33 mouse cellular contexts compared by ENCODE assay signal in the genomic region with DNA sequence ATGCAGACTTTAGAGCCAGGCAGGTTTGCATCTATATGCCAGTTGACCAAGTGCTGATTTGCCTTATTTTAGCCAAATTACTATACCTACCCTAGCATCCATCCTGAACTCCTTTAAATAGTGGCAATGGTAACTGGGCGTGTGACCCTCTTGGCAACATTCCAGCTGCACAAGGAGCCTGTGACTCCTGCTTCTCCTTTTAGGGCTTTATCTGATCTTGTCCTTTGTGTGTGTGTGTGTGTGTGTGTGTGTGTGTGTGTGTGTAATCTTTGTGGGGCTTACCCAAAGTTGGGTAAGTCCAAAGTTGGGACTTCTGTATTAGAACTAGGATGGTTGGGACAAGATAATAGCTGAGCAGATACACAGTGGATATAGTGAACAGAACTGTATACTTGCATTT.
"Had no signal": no experiment of that assay in that cellular context is flagged by ENCODE, and none has a peak within 500 bp of the region (broad histone marks: within the 10 kb centered on the region; RNA-seq: fewer than 3 reads in every experiment).

No protein-coding gene starts in this region.

- H3K27me3 ChIP-seq: limb, embryonic 12.5 days; limb, embryonic 13.5 days; limb, embryonic 15.5 days; liver, embryonic 12.5 days; liver, embryonic 13.5 days; liver, embryonic 15.5 days; lung, embryonic 15.5 days; megakaryocyte, embryonic 14.5 days; midbrain, embryonic 12.5 days; midbrain, embryonic 13.5 days; midbrain, embryonic 15.5 days; neural tube, embryonic 12.5 days; neural tube, embryonic 13.5 days had no signal

- H3K9ac ChIP-seq: limb, embryonic 12.5 days; limb, embryonic 13.5 days; limb, embryonic 15.5 days; liver, embryonic 12.5 days; liver, embryonic 13.5 days; liver, embryonic 14.5 days; liver, embryonic 15.5 days; liver, postnatal 0 days; lung, embryonic 14.5 days; lung, embryonic 15.5 days; midbrain, embryonic 12.5 days; midbrain, embryonic 13.5 days; midbrain, embryonic 15.5 days; neural tube, embryonic 12.5 days; neural tube, embryonic 13.5 days had no signal

- H3K4me2 ChIP-seq: limb, embryonic 12.5 days; limb, embryonic 13.5 days; limb, embryonic 15.5 days; liver, embryonic 11.5 days; liver, embryonic 12.5 days; liver, embryonic 13.5 days; liver, embryonic 15.5 days; lung, embryonic 14.5 days; lung, embryonic 15.5 days; midbrain, embryonic 11.5 days; midbrain, embryonic 12.5 days; midbrain, embryonic 13.5 days; midbrain, embryonic 15.5 days; neural tube, embryonic 12.5 days; neural tube, embryonic 13.5 days had no signal

- H3K27ac ChIP-seq: limb, embryonic 10.5 days; limb, embryonic 12.5 days; limb, embryonic 13.5 days; limb, embryonic 15.5 days; liver, embryonic 12.5 days; liver, embryonic 13.5 days; liver, embryonic 14.5 days; liver, embryonic 15.5 days; lung, embryonic 15.5 days; macrophage; midbrain, embryonic 10.5 days; midbrain, embryonic 12.5 days; midbrain, embryonic 13.5 days; midbrain, embryonic 15.5 days; neural tube, embryonic 12.5 days; neural tube, embryonic 13.5 days had no signal

- ATAC-seq: liver, embryonic 12.5 days; liver, postnatal 0 days; lung, postnatal 0 days; midbrain, embryonic 13.5 days; midbrain, embryonic 15.5 days; midbrain, embryonic 16.5 days had no signal

- H3K4me3 ChIP-seq: limb, embryonic 10.5 days; limb, embryonic 12.5 days; limb, embryonic 13.5 days; limb, embryonic 15.5 days; liver, embryonic 12.5 days; liver, embryonic 13.5 days; liver, embryonic 15.5 days; lung, embryonic 15.5 days; megakaryocyte, embryonic 14.5 days; midbrain, embryonic 10.5 days; midbrain, embryonic 12.5 days; midbrain, embryonic 13.5 days; midbrain, embryonic 15.5 days; myocyte; neural tube, embryonic 12.5 days; neural tube, embryonic 13.5 days had no signal

- H3K4me1 ChIP-seq: limb, embryonic 10.5 days; liver, embryonic 12.5 days; liver, embryonic 13.5 days; liver, embryonic 15.5 days; megakaryocyte, embryonic 14.5 days had no signal

- H3K9me3 ChIP-seq: limb, embryonic 10.5 days; limb, embryonic 12.5 days; limb, embryonic 13.5 days; limb, embryonic 15.5 days; liver, embryonic 12.5 days; liver, embryonic 13.5 days; liver, embryonic 15.5 days; lung, embryonic 15.5 days; midbrain, embryonic 10.5 days; midbrain, embryonic 12.5 days; midbrain, embryonic 13.5 days; midbrain, embryonic 15.5 days; neural tube, embryonic 12.5 days; neural tube, embryonic 13.5 days had no signal

- DNase-seq: left cerebral cortex, postnatal 4 days; liver; liver, embryonic 13.5 days; liver, postnatal 0 days; lung, adult 18-20 months; lung, adult 2 months; lung, embryonic 14.5 days; lung, postnatal 10 days; lung, postnatal 14 days; lung, postnatal 36 days; lung, postnatal 4 days; midbrain, embryonic 14.5 days had no signal

- H3K36me3 ChIP-seq: limb, embryonic 10.5 days; limb, embryonic 15.5 days; liver, embryonic 12.5 days; liver, embryonic 13.5 days; liver, embryonic 15.5 days; lung, embryonic 15.5 days; midbrain, embryonic 12.5 days; midbrain, embryonic 15.5 days; neural tube, embryonic 12.5 days; neural tube, embryonic 13.5 days had no signal
